Mouse (Mus musculus) kidney, postnatal 0 days (tissue): ENCODE results near the gene Mrrf. TPM values are rescaled to one million over a fixed set of nuclear protein-coding genes. Genes with fewer than 3 reads are reported as not detected.

Source experiments
- ATAC-seq: fragments of 200-750 bp; cut with Nextera tagmentation; replicated peaks from 2 replicates; pipeline ENCODE4 v1.8.0; 2017; ENCODE audit warnings: low read depth, moderate number of reproducible peaks, moderate TSS enrichment, moderate library complexity; ENCODE audit not compliant: low FRiP score
- DNase-seq: peaks from one replicate; pipeline ENCODE4 v3.0.0-alpha.2; 2016; ENCODE audit warnings: low spot score
- H3K27ac ChIP-seq: fragments of 300-500 bp; sonication (generic); 2 replicates; pipeline ENCODE4 v1.5.1; 2014; ENCODE audit warnings: mild to moderate bottlenecking
- H3K27me3 ChIP-seq: fragments of 300-500 bp; sonication (generic); 2 replicates; pipeline ENCODE4 v1.6.1; 2014; ENCODE audit warnings: low read length, mixed read lengths; ENCODE audit not compliant: insufficient read depth
- H3K36me3 ChIP-seq: fragments of 300-500 bp; sonication (generic); 2 replicates; pipeline ENCODE4 v1.6.1; 2014; ENCODE audit warnings: low read length, mixed read lengths; ENCODE audit not compliant: insufficient read depth
- H3K4me1 ChIP-seq: fragments of 300-500 bp; sonication (generic); replicated peaks from 2 replicates; pipeline ENCODE4 v1.6.1; 2014; ENCODE audit warnings: antibody characterized with exemption, low read length, mixed read lengths; ENCODE audit not compliant: insufficient read depth
- H3K4me2 ChIP-seq: fragments of 300-500 bp; sonication (generic); 2 replicates; pipeline ENCODE4 v1.6.1; 2014; ENCODE audit warnings: mild to moderate bottlenecking, low read length, moderate library complexity, mixed read lengths
- H3K4me3 ChIP-seq: fragments of 300-500 bp; sonication (generic); replicated peaks from 2 replicates; pipeline ENCODE4 v1.5.1; 2014; ENCODE audit warnings: low read depth, low read length
- H3K9ac ChIP-seq: fragments of 300-500 bp; sonication (generic); 2 replicates; pipeline ENCODE4 v1.6.1; 2014; ENCODE audit warnings: low read depth, low read length
- H3K9me3 ChIP-seq: fragments of 300-500 bp; sonication (generic); replicated peaks from 2 replicates; pipeline ENCODE4 v1.6.1; 2016; ENCODE audit warnings: low read length, inconsistent platforms, mixed read lengths
- CTCF ChIP-seq: IDR thresholded peaks from 2 replicates; pipeline ENCODE4 v1.5.1; 2016; ENCODE audit warnings: antibody characterized with exemption, low read depth, mild to moderate bottlenecking, moderate library complexity
- WGBS: fragments of 180-500 bp; shearing (Covaris S2); extraction: QIAGEN DNeasy Blood & Tissue Kit; methylation state at CpG from one replicate; pipeline ENCODE4 v1.1.7; 2014; 5-methylcytosine and 5-hydroxymethylcytosine counted together
- polyA plus RNA-seq: library from polyadenylated mRNA; unstranded; fragments of >200 nt; fragmentation: Nextera tagmentation; extraction: Ambion mirVana; gene quantifications from 2 replicates; pipeline ENCODE4 v1.2.1, GENCODE M21; 2015

Mrrf gene
- polyA plus RNA-seq, 1 experiment from 2014 or later = 25.4 TPM

DNA sequence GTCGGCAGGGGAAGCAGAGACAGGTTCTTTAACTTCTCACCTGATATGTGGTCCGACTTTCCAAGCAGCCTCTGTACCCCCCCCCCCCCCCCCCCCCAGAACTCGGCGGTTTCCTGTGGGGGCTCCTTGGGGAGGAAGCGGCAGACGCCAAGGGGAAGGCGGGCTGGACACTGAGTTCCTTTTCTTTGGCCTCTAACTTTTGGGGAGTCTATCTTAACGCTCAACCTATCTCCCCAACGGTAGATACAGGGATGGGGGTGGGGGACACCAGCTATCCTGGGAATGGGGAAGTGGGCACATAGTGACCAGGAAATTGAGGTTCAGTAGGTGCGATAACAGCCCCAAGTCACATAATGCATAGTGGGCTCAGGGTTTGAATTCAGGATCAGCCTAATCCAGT, 94.8 kb downstream of the Mrrf start:
- 26% methylated on average over 10 of the region's 10 CpGs for WGBS
- Histone ChIP-seq H3K4me1 (0 out of 2 replicates have a peak, but pooled peaks cover 8% of the 10 kb centered on the region), H3K4me3 (peak overlapping the region; percentile 61), H3K9ac (peak overlapping the region; percentile 63), H3K9me3 (no peaks in the 10 kb centered on the region), H3K36me3 (no peaks in the 10 kb centered on the region), H3K27ac (peak overlapping the region; percentile 72; the same call in 1 of the 2 replicates), H3K27me3 (no peaks in the 10 kb centered on the region), H3K4me2 (peak overlapping the region; percentile 94)
- TF ChIP-seq CTCF = no peak
- no peak for DNase-seq
- ATAC-seq = no peak

DNA sequence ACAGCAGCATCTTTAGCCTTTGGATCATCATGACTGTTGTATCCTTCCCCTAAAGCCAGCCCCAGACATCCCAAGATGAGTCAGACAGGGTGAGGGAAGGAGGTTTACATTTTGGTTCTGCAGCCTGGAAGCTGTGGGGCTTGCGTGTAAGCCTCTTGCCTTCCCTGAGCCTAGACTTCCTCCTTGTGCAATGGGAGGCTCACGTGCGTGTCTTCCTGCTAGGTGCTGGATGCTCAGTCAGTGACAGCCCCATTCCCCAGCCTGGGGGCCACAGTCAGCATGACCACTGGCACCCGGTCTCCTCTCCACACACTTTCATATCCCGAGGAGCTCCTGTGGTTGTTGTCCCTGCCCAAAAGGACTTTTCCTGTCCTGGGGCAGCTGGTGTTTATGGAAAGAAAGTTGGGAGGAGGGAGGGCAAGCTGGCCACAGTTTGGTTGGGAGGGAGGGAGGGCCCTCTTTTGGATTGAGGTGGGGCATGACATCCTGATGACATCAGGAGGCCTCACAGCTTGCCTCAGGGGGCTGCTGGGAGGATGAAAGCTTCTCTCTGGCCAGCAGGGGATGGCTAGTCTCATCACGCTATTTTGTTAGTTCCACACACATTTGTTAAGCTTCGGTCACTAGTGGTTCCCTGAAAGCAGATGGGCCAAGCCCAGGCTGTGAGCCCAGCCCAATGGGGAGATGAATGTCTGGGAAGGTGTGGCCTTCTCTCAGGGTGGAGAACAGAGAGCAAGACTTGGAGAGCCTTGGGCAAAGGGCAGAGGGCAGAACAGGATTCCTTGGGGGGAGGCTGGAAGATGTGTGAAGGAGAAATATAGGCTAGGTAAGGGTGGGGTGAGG, 98.6 kb downstream of the Mrrf start:
- TF ChIP-seq CTCF = no peak
- no peak overlapping the region for H3K4me2 ChIP-seq
- WGBS = 54% methylated on average over 7 of the region's 7 CpGs
- no peaks in the 10 kb centered on the region for H3K27me3 ChIP-seq
- no peaks in the 10 kb centered on the region for H3K36me3 ChIP-seq
- 0 out of 2 replicates have a peak, but pooled peaks cover 8% of the 10 kb centered on the region for H3K4me1 ChIP-seq
- H3K4me3 ChIP-seq = no peak overlapping the region
- ATAC-seq = no peak
- H3K9me3 ChIP-seq = no peaks in the 10 kb centered on the region
- H3K9ac ChIP-seq = no peak overlapping the region
- no peak overlapping the region for H3K27ac ChIP-seq
- DNase-seq = no peak

- H3K27ac ChIP-seq = no peak overlapping the region
Observed at GRCm38 (mm10) chr2:36235917-36236316, 99.7 kb downstream of the Mrrf start.

GRCm38 (mm10) chr2:36236889-36237288, 100.7 kb downstream of the Mrrf start:
- Histone ChIP-seq H3K27me3 (no peaks in the 10 kb centered on the region), H3K9ac (no peak overlapping the region), H3K9me3 (no peaks in the 10 kb centered on the region), H3K4me1 (0 out of 2 replicates have a peak, but pooled peaks cover 4% of the 10 kb centered on the region), H3K36me3 (no peaks in the 10 kb centered on the region), H3K4me3 (no peak overlapping the region), H3K4me2 (no peak overlapping the region), H3K27ac (no peak overlapping the region)
- 87% methylated on average over 5 of the region's 5 CpGs for WGBS
- no peak for TF ChIP-seq CTCF
- ATAC-seq (no peak), DNase-seq (no peak)

More at GRCm38 (mm10) chr2:36235917-36236316, 99.7 kb downstream of the Mrrf start:
- WGBS = 24% methylated on average over 4 of the region's 4 CpGs
- no peak for TF ChIP-seq CTCF
- Histone ChIP-seq H3K36me3 (no peaks in the 10 kb centered on the region), H3K27me3 (no peaks in the 10 kb centered on the region), H3K4me3 (no peak overlapping the region), H3K9ac (no peak overlapping the region), H3K9me3 (no peaks in the 10 kb centered on the region), H3K4me2 (no peak overlapping the region), H3K4me1 (0 out of 2 replicates have a peak, but pooled peaks cover 4% of the 10 kb centered on the region)
- ATAC-seq (no peak), DNase-seq (no peak)

GRCm38 (mm10) chr2:36237557-36237956, 101.4 kb downstream of the Mrrf start:
- Histone ChIP-seq H3K4me1 (0 out of 2 replicates have a peak, but pooled peaks cover 4% of the 10 kb centered on the region), H3K4me2 (no peak overlapping the region), H3K9ac (no peak overlapping the region), H3K4me3 (no peak overlapping the region), H3K27me3 (no peaks in the 10 kb centered on the region), H3K9me3 (no peaks in the 10 kb centered on the region), H3K27ac (no peak overlapping the region), H3K36me3 (no peaks in the 10 kb centered on the region)
- ATAC-seq = no peak; the same call in 1 of the 2 replicates
- no peak for TF ChIP-seq CTCF
- WGBS = 85% methylated on average over 6 of the region's 6 CpGs
- no peak for DNase-seq

- ATAC-seq (no peak), DNase-seq (no peak)
- 78% methylated on average over 3 of the region's 3 CpGs for WGBS
- no peaks in the 10 kb centered on the region for H3K27me3 ChIP-seq
- H3K9ac ChIP-seq = no peak overlapping the region
- 0 out of 2 replicates have a peak, but pooled peaks cover 4% of the 10 kb centered on the region for H3K4me1 ChIP-seq
- no peak overlapping the region for H3K27ac ChIP-seq
- no peaks in the 10 kb centered on the region for H3K36me3 ChIP-seq
- TF ChIP-seq CTCF = peak; percentile 24; the same call in 1 of the 2 replicates
- no peak overlapping the region for H3K4me2 ChIP-seq
- no peaks in the 10 kb centered on the region for H3K9me3 ChIP-seq
- H3K4me3 ChIP-seq = no peak overlapping the region
Observed at GRCm38 (mm10) chr2:36238467-36238866, 102.3 kb downstream of the Mrrf start.
